Mouse (Mus musculus): Measurements from ENCODE around the gene Dusp27.

Dusp27 gene

GRCm38 (mm10) chr1:166094462-166094861 is 33.3 kb downstream of the Dusp27 start:
- DNase-seq: no peak

- DNase-seq: no peak
Measured at GRCm38 (mm10) chr1:166090306-166090705, 37.4 kb downstream of the Dusp27 start.

GRCm38 (mm10) chr1:166089739-166090138 is 38.0 kb downstream of the Dusp27 start:
- peak; percentile 61 for DNase-seq

- no peak for DNase-seq
Measured at GRCm38 (mm10) chr1:166089337-166089736, 38.4 kb downstream of the Dusp27 start.

GRCm38 (mm10) chr1:166088446-166089170 is 39.1 kb downstream of the Dusp27 start:
- peak; percentile 76 for DNase-seq

GRCm38 (mm10) chr1:166077052-166077735 is 50.5 kb downstream of the Dusp27 start:
- peak; percentile 74 for DNase-seq

GRCm38 (mm10) chr1:166067856-166068440 is 59.8 kb downstream of the Dusp27 start:
- DNase-seq: peak; percentile 72

- no peak for DNase-seq
Measured at GRCm38 (mm10) chr1:166063870-166064269, 63.9 kb downstream of the Dusp27 start.

GRCm38 (mm10) chr1:166061532-166061931 is 66.2 kb downstream of the Dusp27 start:
- peak; percentile 19 for DNase-seq

GRCm38 (mm10) chr1:166060406-166060805 is 67.3 kb downstream of the Dusp27 start:
- peak; percentile 84 for DNase-seq

- DNase-seq: peak; percentile 76
Measured at GRCm38 (mm10) chr1:166056098-166056756, 71.5 kb downstream of the Dusp27 start.

GRCm38 (mm10) chr1:166053285-166053955 is 74.3 kb downstream of the Dusp27 start:
- peak; percentile 29 for DNase-seq

- no peak for DNase-seq
Measured at GRCm38 (mm10) chr1:166049046-166049827, 78.5 kb downstream of the Dusp27 start.

- DNase-seq: no peak
Measured at GRCm38 (mm10) chr1:166048230-166048911, 79.4 kb downstream of the Dusp27 start.

All from heart, adult 11 months (tissue).